Mouse (Mus musculus) testis, postnatal 14 days (tissue): Measurements from ENCODE around the gene Mtmr11.
"Not testable (repeated sequence)": the region's sequence is repeated elsewhere in the genome, so short reads cannot be mapped to it uniquely, and the experiment has no call there.

ENCODE experiments used
- DNase-seq: peaks from one replicate; pipeline ENCODE4 v3.0.0; 2021; ENCODE audit warnings: low spot score

Gene Mtmr11

GRCm38 (mm10) chr3:96172197-96173178, 10.7 kb downstream of the Mtmr11 start, which contains the start of gene Sf3b4:
Sf3b4 (plus strand) TSS chr3:96172332.
- DNase-seq, result peak; percentile 87

- no peak for DNase-seq
Observed at GRCm38 (mm10) chr3:96173185-96173584, 11.4 kb downstream of the Mtmr11 start.

GRCm38 (mm10) chr3:96174042-96174441, 12.2 kb downstream of the Mtmr11 start:
- not testable (repeated sequence) for DNase-seq

- DNase-seq, result no peak
Observed at GRCm38 (mm10) chr3:96175251-96175650, 13.4 kb downstream of the Mtmr11 start.

- DNase-seq, result no peak
Observed at GRCm38 (mm10) chr3:96178427-96178826, 16.6 kb downstream of the Mtmr11 start.

- DNase-seq, result no peak
Observed at GRCm38 (mm10) chr3:96178902-96179301, 17.1 kb downstream of the Mtmr11 start.

DNA sequence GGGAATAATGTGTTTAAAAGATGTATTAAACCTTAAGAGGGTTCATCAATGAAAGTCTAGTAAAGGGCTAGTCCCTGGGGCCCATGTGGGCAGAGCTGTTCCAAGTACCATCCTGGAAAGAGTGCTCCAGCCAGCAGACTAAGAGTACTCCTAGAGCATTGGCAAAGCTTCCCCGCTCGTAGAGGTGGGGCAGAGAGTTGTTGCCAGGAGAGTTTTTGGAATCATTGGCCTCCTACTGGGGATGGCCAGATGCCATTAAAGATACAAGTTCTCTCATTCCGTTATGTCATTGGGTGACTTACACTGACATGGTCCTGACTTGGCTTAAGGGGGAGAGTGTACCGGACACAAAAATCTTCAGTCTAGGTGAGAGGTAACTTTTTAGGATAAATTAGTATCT, 17.7 kb downstream of the Mtmr11 start:
- no peak for DNase-seq

GRCm38 (mm10) chr3:96180727-96181477, 19.1 kb downstream of the Mtmr11 start, which contains the start of gene Sv2a:
Sv2a (plus strand) TSS chr3:96181151.
- peak; percentile 29 for DNase-seq

DNA sequence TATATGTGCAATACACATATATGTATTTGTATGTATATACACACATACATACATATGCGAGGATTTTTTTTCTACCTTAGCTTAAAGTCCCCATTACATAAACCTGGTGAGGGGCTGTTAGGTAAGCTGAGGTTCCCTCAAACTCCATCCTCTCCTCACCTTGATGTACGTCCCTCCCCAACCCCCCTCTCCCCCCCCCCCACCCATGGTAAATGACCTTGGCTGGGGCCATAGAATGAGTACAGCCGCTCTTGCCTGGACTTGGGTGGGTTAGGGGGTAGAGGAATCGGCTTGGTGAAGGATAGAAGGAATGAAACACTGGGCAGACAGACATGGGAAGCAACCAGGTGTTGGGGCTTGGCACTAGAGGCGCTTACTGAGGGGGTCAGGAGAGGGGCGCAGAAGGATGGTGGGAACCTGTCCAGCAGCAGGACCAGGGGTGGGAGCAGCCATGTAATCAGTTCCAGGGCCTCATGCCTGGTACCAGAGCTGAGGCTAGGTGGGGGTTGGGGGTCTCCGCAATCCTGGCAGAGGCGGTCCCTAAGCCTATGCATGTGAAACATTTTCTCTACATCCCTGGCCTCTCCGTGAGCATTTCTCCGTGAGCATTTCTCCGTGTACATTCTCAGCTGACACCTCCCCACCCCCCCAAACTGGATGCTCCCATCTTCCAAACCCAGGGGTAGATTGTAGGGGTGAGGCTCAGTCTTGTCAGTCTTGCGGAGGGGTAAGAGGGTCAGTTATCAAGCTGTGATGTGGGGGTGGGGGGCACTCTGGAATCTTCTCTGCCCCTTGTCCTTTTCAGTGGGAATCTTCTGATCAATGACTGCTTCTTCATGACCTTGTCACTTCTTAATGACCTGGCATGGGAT, 19.9 kb downstream of the Mtmr11 start:
- no peak for DNase-seq

DNA sequence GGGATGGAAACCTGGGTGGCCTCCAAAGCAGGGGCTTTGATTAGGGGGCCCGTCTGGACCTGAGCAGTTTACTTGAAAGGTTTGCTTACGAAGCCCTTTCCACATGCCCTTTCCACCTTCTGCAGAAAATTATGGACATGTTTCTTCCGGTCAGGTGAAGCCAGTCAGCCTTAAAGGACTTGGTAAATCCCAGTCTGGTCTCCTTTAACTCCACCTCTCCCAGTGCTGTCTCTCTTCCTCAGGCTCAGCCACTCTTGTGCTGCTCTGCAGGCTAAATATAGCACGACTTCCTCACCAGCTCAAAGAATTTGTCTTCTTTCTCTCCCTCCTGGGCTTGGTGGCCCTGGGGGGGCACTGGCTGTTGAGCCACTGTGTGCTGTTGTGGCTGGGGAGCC, 20.6 kb downstream of the Mtmr11 start:
- DNase-seq, result no peak

GRCm38 (mm10) chr3:96192977-96193376, 31.2 kb downstream of the Mtmr11 start:
- no peak for DNase-seq

- DNase-seq, result no peak
Observed at GRCm38 (mm10) chr3:96194966-96195365, 33.2 kb downstream of the Mtmr11 start.

DNA sequence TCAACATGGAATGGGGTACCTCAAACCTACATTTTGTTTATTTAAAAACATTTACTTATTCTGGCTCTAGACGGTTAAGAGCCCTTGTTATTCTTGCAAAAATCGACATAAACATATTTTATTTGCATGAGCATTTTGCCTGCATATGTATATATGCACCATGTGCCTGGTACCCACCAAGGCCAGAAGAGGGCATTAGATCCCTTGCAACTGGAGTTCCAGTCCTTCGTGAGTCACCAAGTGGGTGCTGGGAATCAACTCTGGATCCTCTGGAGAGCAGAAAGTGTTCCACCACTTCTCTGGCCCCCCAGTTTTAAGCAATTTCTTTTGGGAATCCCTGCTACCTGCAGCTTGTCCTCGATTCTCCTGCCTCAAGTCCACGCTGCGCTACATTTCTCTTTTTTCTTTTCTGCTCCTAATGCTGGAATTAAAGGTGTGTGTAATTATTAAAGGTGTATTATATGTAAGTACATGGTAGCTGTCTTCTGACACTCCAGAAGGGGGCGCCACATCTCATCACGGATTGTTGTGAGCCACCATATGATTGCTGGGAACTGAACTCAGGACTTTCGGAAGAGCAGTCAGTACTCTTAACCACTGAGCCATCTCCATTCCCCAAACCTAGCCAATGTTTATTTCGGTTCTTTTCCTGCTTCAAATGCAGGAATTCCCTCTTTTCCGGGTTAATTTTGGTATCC, 34.0 kb downstream of the Mtmr11 start:
- no peak for DNase-seq

GRCm38 (mm10) chr3:96196437-96197128, 34.8 kb downstream of the Mtmr11 start:
- DNase-seq, result no peak

DNA sequence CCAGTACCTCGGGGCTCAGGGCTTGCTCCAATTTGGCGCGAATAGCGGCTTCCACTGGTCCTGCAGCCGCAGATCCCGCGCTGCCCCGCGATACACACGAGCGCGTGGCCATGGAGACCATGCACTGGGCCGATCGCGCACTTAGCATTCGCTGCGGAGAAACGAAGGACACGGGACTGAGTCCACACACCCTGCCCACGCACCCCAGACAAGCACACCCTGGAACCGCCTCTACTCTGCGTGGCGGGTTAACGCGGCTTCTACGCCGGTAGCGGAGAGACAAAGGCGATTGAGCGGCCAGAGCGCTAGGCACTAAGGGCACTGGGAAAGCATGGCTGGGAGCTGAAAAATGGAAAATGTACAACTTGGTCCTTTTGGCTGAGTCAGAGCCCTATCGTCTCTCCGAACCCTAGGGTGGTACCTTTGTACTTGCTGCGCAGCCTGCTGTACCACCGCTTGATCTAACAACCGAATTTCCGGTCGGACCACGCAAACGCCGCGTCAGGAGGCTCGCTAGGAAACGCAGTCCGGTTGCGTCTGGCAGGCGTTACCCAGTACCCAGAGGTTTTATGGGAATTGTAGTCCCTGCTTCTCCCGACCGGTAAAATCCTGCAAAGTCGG, 35.4 kb downstream of the Mtmr11 start:
- peak; percentile 87 for DNase-seq

DNA sequence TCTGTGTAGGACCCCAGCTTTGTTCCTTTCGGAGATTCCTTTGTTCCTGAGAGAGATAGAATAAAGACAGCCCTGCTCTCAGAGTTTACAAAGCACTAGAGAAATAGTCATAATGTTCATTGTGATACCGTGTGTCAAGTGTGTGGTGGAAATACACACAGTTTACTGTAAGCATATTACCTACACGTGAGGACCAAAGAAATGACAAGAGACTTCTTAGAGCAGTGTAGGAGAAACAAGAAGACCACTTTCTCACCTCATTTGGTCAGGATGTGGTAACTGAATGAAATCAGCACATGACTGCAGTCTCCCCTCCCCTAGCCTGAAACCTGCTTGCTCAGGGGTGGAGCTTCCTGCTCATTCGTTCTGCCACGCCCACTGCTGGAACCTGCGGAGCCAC, 36.4 kb downstream of the Mtmr11 start:
- no peak for DNase-seq

GRCm38 (mm10) chr3:96198601-96199251, 36.9 kb downstream of the Mtmr11 start:
- not testable (repeated sequence) for DNase-seq

- no peak for DNase-seq
Observed at GRCm38 (mm10) chr3:96199731-96200130, 37.9 kb downstream of the Mtmr11 start.

- DNase-seq, result no peak
Observed at GRCm38 (mm10) chr3:96207819-96208218, 46.0 kb downstream of the Mtmr11 start.

DNA sequence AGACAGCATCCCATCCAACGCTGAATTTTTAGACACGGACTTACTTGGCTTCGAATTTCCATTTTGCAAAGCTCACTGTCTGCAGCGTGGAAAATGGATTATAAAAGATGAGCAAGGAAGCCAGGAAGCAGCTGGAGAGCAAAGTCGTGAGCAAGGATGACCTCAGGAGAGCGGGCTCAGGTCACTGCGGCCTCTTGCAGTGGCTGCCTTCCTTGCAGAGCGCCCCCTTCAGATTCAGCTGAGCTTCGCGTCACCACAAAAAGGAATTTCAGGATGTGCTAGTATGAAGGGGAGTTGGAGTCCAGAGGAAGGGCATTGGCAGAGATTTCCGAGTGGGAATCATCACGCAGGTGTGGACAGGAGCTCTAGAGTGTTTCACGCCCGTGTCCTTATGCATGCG, 47.4 kb downstream of the Mtmr11 start:
- no peak for DNase-seq
